Mouse (Mus musculus) midbrain, embryonic 12.5 days (tissue): ENCODE measurements around the gene Gm37240. TPM values are rescaled to one million over a fixed set of nuclear protein-coding genes. Genes with fewer than 3 reads are reported as not detected.

Experiments
- ATAC-seq: fragments of 200-750 bp; cut with Nextera tagmentation; 2 replicates; pipeline ENCODE4 v1.8.0; 2017; ENCODE audit warnings: low read depth, moderate TSS enrichment, moderate library complexity; ENCODE audit not compliant: low FRiP score
- H3K27ac ChIP-seq: fragments of 300-500 bp; sonication (generic); replicated peaks from 2 replicates; pipeline ENCODE4 v1.5.1; 2016; ENCODE audit warnings: mild to moderate bottlenecking
- H3K27me3 ChIP-seq: fragments of 300-500 bp; sonication (generic); 2 replicates; pipeline ENCODE4 v1.6.1; 2016; ENCODE audit warnings: mild to moderate bottlenecking
- H3K36me3 ChIP-seq: fragments of 300-500 bp; sonication (generic); 2 replicates; pipeline ENCODE4 v1.6.1; 2016
- H3K4me1 ChIP-seq: fragments of 300-500 bp; sonication (generic); 2 replicates; pipeline ENCODE4 v1.6.1; 2016
- H3K4me2 ChIP-seq: fragments of 300-500 bp; sonication (generic); replicated peaks from 2 replicates; pipeline ENCODE4 v1.6.1; 2016; ENCODE audit warnings: mild to moderate bottlenecking, moderate library complexity
- H3K4me3 ChIP-seq: fragments of 300-500 bp; sonication (generic); 2 replicates; pipeline ENCODE4 v1.5.1; 2016; ENCODE audit warnings: mild to moderate bottlenecking
- H3K9ac ChIP-seq: fragments of 300-500 bp; sonication (generic); replicated peaks from 2 replicates; pipeline ENCODE4 v1.6.1; 2016; ENCODE audit warnings: mild to moderate bottlenecking, moderate library complexity
- H3K9me3 ChIP-seq: fragments of 300-500 bp; sonication (generic); 2 replicates; pipeline ENCODE4 v1.6.1; 2016; ENCODE audit warnings: mild to moderate bottlenecking
- WGBS: fragments of 180-500 bp; shearing (Covaris S2); methylation state at CpG from one replicate; pipeline ENCODE4 v1.1.7; 2016; 5-methylcytosine and 5-hydroxymethylcytosine counted together
- polyA plus RNA-seq: library from polyadenylated mRNA; unstranded; fragments of >200 nt; fragmentation: Nextera tagmentation; extraction: Ambion mirVana; gene quantifications from 2 replicates; pipeline ENCODE4 v1.2.1, GENCODE M21; 2016

Gene Gm37240
- polyA plus RNA-seq, 1 experiment from 2014 or later = 0.96 TPM

- no peak overlapping the region for H3K9ac ChIP-seq
- no peak overlapping the region for H3K27ac ChIP-seq
- H3K9me3 ChIP-seq = no peaks in the 10 kb centered on the region
- 84% methylated on average over 5 of the region's 5 CpGs for WGBS
- H3K4me3 ChIP-seq = no peak overlapping the region
- H3K4me1 ChIP-seq = no peaks in the 10 kb centered on the region
- no peaks in the 10 kb centered on the region for H3K27me3 ChIP-seq
- no peaks in the 10 kb centered on the region for H3K36me3 ChIP-seq
- no peak for ATAC-seq
- H3K4me2 ChIP-seq = no peak overlapping the region
Observed at GRCm38 (mm10) chr3:85860996-85861395, 26.3 kb downstream of the Gm37240 start.

- WGBS = 70% methylated on average over 6 of the region's 6 CpGs
- no peak overlapping the region for H3K4me3 ChIP-seq
- no peaks in the 10 kb centered on the region for H3K36me3 ChIP-seq
- H3K9me3 ChIP-seq = no peaks in the 10 kb centered on the region
- no peaks in the 10 kb centered on the region for H3K27me3 ChIP-seq
- no peak overlapping the region for H3K27ac ChIP-seq
- H3K4me1 ChIP-seq = peaks cover 6% of the 10 kb centered on the region; the same call in 1 of the 2 replicates
- no peak for ATAC-seq
- no peak overlapping the region for H3K9ac ChIP-seq
- no peak overlapping the region for H3K4me2 ChIP-seq
Observed at GRCm38 (mm10) chr3:85859311-85859710, 28.0 kb downstream of the Gm37240 start.

GRCm38 (mm10) chr3:85858140-85859135 lies 28.9 kb downstream of the Gm37240 start:
- Histone ChIP-seq H3K27ac (no peak overlapping the region), H3K36me3 (no peaks in the 10 kb centered on the region), H3K27me3 (no peaks in the 10 kb centered on the region), H3K9me3 (no peaks in the 10 kb centered on the region), H3K4me2 (no peak overlapping the region), H3K4me1 (peaks cover 6% of the 10 kb centered on the region; the same call in 1 of the 2 replicates), H3K9ac (no peak overlapping the region), H3K4me3 (no peak overlapping the region)
- no peak for ATAC-seq
- 75% methylated on average over 11 of the region's 11 CpGs for WGBS

GRCm38 (mm10) chr3:85857083-85857482 lies 30.2 kb downstream of the Gm37240 start:
- H3K4me1 ChIP-seq = peaks cover 6% of the 10 kb centered on the region; the same call in 1 of the 2 replicates
- no peaks in the 10 kb centered on the region for H3K36me3 ChIP-seq
- H3K27me3 ChIP-seq = no peaks in the 10 kb centered on the region
- WGBS = 22% methylated on average over 4 of the region's 4 CpGs
- H3K9me3 ChIP-seq = no peaks in the 10 kb centered on the region
- H3K4me3 ChIP-seq = no peak overlapping the region
- H3K9ac ChIP-seq = no peak overlapping the region
- no peak for ATAC-seq
- H3K4me2 ChIP-seq = no peak overlapping the region
- H3K27ac ChIP-seq = no peak overlapping the region

GRCm38 (mm10) chr3:85855947-85856346 lies 31.4 kb downstream of the Gm37240 start:
- ATAC-seq = no peak
- H3K27me3 ChIP-seq = no peaks in the 10 kb centered on the region
- H3K36me3 ChIP-seq = no peaks in the 10 kb centered on the region
- H3K9ac ChIP-seq = no peak overlapping the region
- H3K9me3 ChIP-seq = no peaks in the 10 kb centered on the region
- H3K4me3 ChIP-seq = no peak overlapping the region
- H3K4me2 ChIP-seq = no peak overlapping the region
- 86% methylated on average over 5 of the region's 5 CpGs for WGBS
- H3K27ac ChIP-seq = no peak overlapping the region
- peaks cover 6% of the 10 kb centered on the region; the same call in 1 of the 2 replicates for H3K4me1 ChIP-seq

- WGBS = 84% methylated on average over 3 of the region's 3 CpGs
- Histone ChIP-seq H3K4me1 (peaks cover 6% of the 10 kb centered on the region; the same call in 1 of the 2 replicates), H3K27ac (no peak overlapping the region), H3K36me3 (no peaks in the 10 kb centered on the region), H3K27me3 (no peaks in the 10 kb centered on the region), H3K9ac (no peak overlapping the region), H3K9me3 (no peaks in the 10 kb centered on the region), H3K4me2 (no peak overlapping the region), H3K4me3 (no peak overlapping the region)
- no peak for ATAC-seq
Observed at GRCm38 (mm10) chr3:85855043-85855442, 32.3 kb downstream of the Gm37240 start.

GRCm38 (mm10) chr3:85854143-85854542 lies 33.2 kb downstream of the Gm37240 start:
- Histone ChIP-seq H3K4me2 (no peak overlapping the region), H3K4me3 (no peak overlapping the region), H3K9me3 (no peaks in the 10 kb centered on the region), H3K4me1 (peaks cover 6% of the 10 kb centered on the region; the same call in 1 of the 2 replicates), H3K27me3 (no peaks in the 10 kb centered on the region), H3K9ac (no peak overlapping the region), H3K36me3 (no peaks in the 10 kb centered on the region), H3K27ac (no peak overlapping the region)
- no peak for ATAC-seq
- WGBS = 80% methylated on average over 6 of the region's 6 CpGs

GRCm38 (mm10) chr3:85853715-85854114 lies 33.6 kb downstream of the Gm37240 start:
- no peaks in the 10 kb centered on the region for H3K27me3 ChIP-seq
- no peak overlapping the region for H3K9ac ChIP-seq
- H3K27ac ChIP-seq = no peak overlapping the region
- H3K9me3 ChIP-seq = no peaks in the 10 kb centered on the region
- peaks cover 6% of the 10 kb centered on the region; the same call in 1 of the 2 replicates for H3K4me1 ChIP-seq
- no peak for ATAC-seq
- H3K36me3 ChIP-seq = no peaks in the 10 kb centered on the region
- H3K4me2 ChIP-seq = no peak overlapping the region
- WGBS = 91% methylated on average over 4 of the region's 4 CpGs
- H3K4me3 ChIP-seq = no peak overlapping the region

- no peak for ATAC-seq
- Histone ChIP-seq H3K9me3 (no peaks in the 10 kb centered on the region), H3K9ac (no peak overlapping the region), H3K4me3 (no peak overlapping the region), H3K27me3 (no peaks in the 10 kb centered on the region), H3K4me2 (no peak overlapping the region), H3K36me3 (no peaks in the 10 kb centered on the region), H3K4me1 (peaks cover 3% of the 10 kb centered on the region; the same call in 1 of the 2 replicates), H3K27ac (no peak overlapping the region)
- 91% methylated on average over 1 of the region's 1 CpGs for WGBS
Observed at GRCm38 (mm10) chr3:85850079-85850478, 37.2 kb downstream of the Gm37240 start.

- Histone ChIP-seq H3K27me3 (no peaks in the 10 kb centered on the region), H3K9ac (no peak overlapping the region), H3K4me2 (no peak overlapping the region), H3K4me1 (no peaks in the 10 kb centered on the region), H3K9me3 (no peaks in the 10 kb centered on the region), H3K27ac (no peak overlapping the region), H3K4me3 (no peak overlapping the region), H3K36me3 (no peaks in the 10 kb centered on the region)
- ATAC-seq = no peak
- 88% methylated on average over 1 of the region's 1 CpGs for WGBS
Observed at GRCm38 (mm10) chr3:85846316-85846715, 41.0 kb downstream of the Gm37240 start.

GRCm38 (mm10) chr3:85845341-85845740 lies 42.0 kb downstream of the Gm37240 start:
- Histone ChIP-seq H3K9ac (no peak overlapping the region), H3K36me3 (no peaks in the 10 kb centered on the region), H3K4me2 (no peak overlapping the region), H3K27me3 (no peaks in the 10 kb centered on the region), H3K9me3 (no peaks in the 10 kb centered on the region), H3K4me3 (no peak overlapping the region), H3K27ac (no peak overlapping the region), H3K4me1 (no peaks in the 10 kb centered on the region)
- WGBS = 89% methylated on average over 6 of the region's 6 CpGs
- ATAC-seq = no peak

GRCm38 (mm10) chr3:85842881-85843218 lies 44.5 kb downstream of the Gm37240 start:
- no peaks in the 10 kb centered on the region for H3K27me3 ChIP-seq
- H3K4me2 ChIP-seq = no peak overlapping the region
- H3K4me3 ChIP-seq = no peak overlapping the region
- no peak overlapping the region for H3K27ac ChIP-seq
- H3K9me3 ChIP-seq = no peaks in the 10 kb centered on the region
- no peaks in the 10 kb centered on the region for H3K36me3 ChIP-seq
- no peak for ATAC-seq
- H3K9ac ChIP-seq = no peak overlapping the region
- H3K4me1 ChIP-seq = no peaks in the 10 kb centered on the region
